Mouse (Mus musculus): ENCODE results near the gene Ralgps2. TPM values are rescaled to one million over a fixed set of nuclear protein-coding genes. Genes with fewer than 3 reads are reported as not detected.

The Ralgps2 gene
- total and polyA plus RNA-seq, 2 experiments from 2014 or later = 68.8 to 70.4 TPM

GRCm38 (mm10) chr1:156917460-156917859 is 22.0 kb downstream of the Ralgps2 start:
- TF ChIP-seq CTCF (IDR thresholded peaks at IDR 0.05) = peak; percentile 87
- ATAC-seq (ENCODE audit: low FRiP score) = 0 out of 2 replicates have a peak, but pooled peaks have one; percentile 38

GRCm38 (mm10) chr1:156916361-156916760 is 23.1 kb downstream of the Ralgps2 start:
- ATAC-seq (ENCODE audit: low FRiP score) = no peak
- Histone ChIP-seq H3K36me3 (ENCODE audit: insufficient read depth, low read length) (no peaks in the 10 kb centered on the region), H3K4me2 (ENCODE audit: low read depth, low read length, poor library complexity, severe bottlenecking) (no peak overlapping the region), H3K4me1 (ENCODE audit: insufficient read depth, low read length) (0 out of 2 replicates have a peak, but pooled peaks cover 4% of the 10 kb centered on the region), H3K4me3 (ENCODE audit: low read depth, low read length) (no peak overlapping the region), H3K9me3 (ENCODE audit: low read length) (no peaks in the 10 kb centered on the region), H3K27ac (ENCODE audit: low read depth, low read length) (no peak overlapping the region), H3K27me3 (ENCODE audit: insufficient read depth, low read length) (no peaks in the 10 kb centered on the region), H3K9ac (replicated peaks; ENCODE audit: low read length, poor library complexity, severe bottlenecking) (no peak overlapping the region)
- DNase-seq (ENCODE audit: low spot score) = no peak
- TF ChIP-seq CTCF (IDR thresholded peaks at IDR 0.05) = no peak
- WGBS = 85% methylated on average over 3 of the region's 3 CpGs

More at GRCm38 (mm10) chr1:156917460-156917859, 22.0 kb downstream of the Ralgps2 start:
- DNase-seq (ENCODE audit: low spot score) = peak; percentile 92
- no peaks in the 10 kb centered on the region for H3K9me3 ChIP-seq (ENCODE audit: low read length)
- 5% methylated on average over 3 of the region's 3 CpGs for WGBS
- H3K9ac ChIP-seq (replicated peaks; ENCODE audit: low read length, poor library complexity, severe bottlenecking) = no peak overlapping the region
- H3K4me3 ChIP-seq (ENCODE audit: low read depth, low read length) = no peak overlapping the region
- H3K4me1 ChIP-seq (ENCODE audit: insufficient read depth, low read length) = 0 out of 2 replicates have a peak, but pooled peaks cover 4% of the 10 kb centered on the region
- no peak overlapping the region for H3K27ac ChIP-seq (ENCODE audit: low read depth, low read length)
- no peaks in the 10 kb centered on the region for H3K36me3 ChIP-seq (ENCODE audit: insufficient read depth, low read length)
- H3K27me3 ChIP-seq (ENCODE audit: insufficient read depth, low read length) = no peaks in the 10 kb centered on the region
- no peak overlapping the region for H3K4me2 ChIP-seq (ENCODE audit: low read depth, low read length, poor library complexity, severe bottlenecking)

DNA sequence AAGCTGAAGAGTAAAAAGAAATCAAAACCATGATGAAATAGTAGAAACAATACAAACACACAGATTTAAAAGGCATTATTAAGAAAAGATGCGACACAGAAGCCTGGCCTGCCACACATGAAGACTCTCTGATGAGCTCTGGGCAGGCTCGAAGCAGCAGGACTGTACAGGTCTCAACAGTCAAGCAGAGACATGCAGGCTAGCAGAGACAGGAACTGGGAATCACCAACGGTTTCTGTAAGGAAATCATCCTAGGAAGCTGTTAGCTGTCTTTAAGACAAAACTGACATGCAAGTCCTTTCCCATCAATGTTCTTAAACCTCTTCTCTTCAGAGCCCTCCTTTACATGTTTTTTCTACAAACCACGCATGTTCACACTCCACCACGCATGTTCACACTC is 24.5 kb downstream of the Ralgps2 start:
- no peak overlapping the region for H3K4me3 ChIP-seq (ENCODE audit: low read depth, low read length)
- no peaks in the 10 kb centered on the region for H3K4me1 ChIP-seq (ENCODE audit: insufficient read depth, low read length)
- no peak overlapping the region for H3K9ac ChIP-seq (replicated peaks; ENCODE audit: low read length, poor library complexity, severe bottlenecking)
- no peaks in the 10 kb centered on the region for H3K27me3 ChIP-seq (ENCODE audit: insufficient read depth, low read length)
- 69% methylated on average over 5 of the region's 5 CpGs for WGBS
- no peak overlapping the region for H3K4me2 ChIP-seq (ENCODE audit: low read depth, low read length, poor library complexity, severe bottlenecking)
- no peak for ATAC-seq (ENCODE audit: low FRiP score)
- H3K36me3 ChIP-seq (ENCODE audit: insufficient read depth, low read length) = no peaks in the 10 kb centered on the region
- no peak overlapping the region for H3K27ac ChIP-seq (ENCODE audit: low read depth, low read length)
- DNase-seq (ENCODE audit: low spot score) = no peak
- no peak for TF ChIP-seq CTCF (IDR thresholded peaks at IDR 0.05)
- no peaks in the 10 kb centered on the region for H3K9me3 ChIP-seq (ENCODE audit: low read length)

- ATAC-seq (ENCODE audit: low FRiP score) (no peak), DNase-seq (ENCODE audit: low spot score) (no peak)
- WGBS = 93% methylated on average over 6 of the region's 6 CpGs
- no peaks in the 10 kb centered on the region for H3K36me3 ChIP-seq (ENCODE audit: insufficient read depth, low read length)
- H3K27ac ChIP-seq (ENCODE audit: low read depth, low read length) = no peak overlapping the region
- no peak overlapping the region for H3K4me2 ChIP-seq (ENCODE audit: low read depth, low read length, poor library complexity, severe bottlenecking)
- H3K9ac ChIP-seq (replicated peaks; ENCODE audit: low read length, poor library complexity, severe bottlenecking) = no peak overlapping the region
- no peaks in the 10 kb centered on the region for H3K27me3 ChIP-seq (ENCODE audit: insufficient read depth, low read length)
- H3K4me3 ChIP-seq (ENCODE audit: low read depth, low read length) = no peak overlapping the region
- H3K9me3 ChIP-seq (ENCODE audit: low read length) = no peaks in the 10 kb centered on the region
- no peak for TF ChIP-seq CTCF (IDR thresholded peaks at IDR 0.05)
- H3K4me1 ChIP-seq (ENCODE audit: insufficient read depth, low read length) = no peaks in the 10 kb centered on the region
These were observed 26.2 kb downstream of the Ralgps2 start for GRCm38 (mm10) chr1:156913190-156913589.

DNA sequence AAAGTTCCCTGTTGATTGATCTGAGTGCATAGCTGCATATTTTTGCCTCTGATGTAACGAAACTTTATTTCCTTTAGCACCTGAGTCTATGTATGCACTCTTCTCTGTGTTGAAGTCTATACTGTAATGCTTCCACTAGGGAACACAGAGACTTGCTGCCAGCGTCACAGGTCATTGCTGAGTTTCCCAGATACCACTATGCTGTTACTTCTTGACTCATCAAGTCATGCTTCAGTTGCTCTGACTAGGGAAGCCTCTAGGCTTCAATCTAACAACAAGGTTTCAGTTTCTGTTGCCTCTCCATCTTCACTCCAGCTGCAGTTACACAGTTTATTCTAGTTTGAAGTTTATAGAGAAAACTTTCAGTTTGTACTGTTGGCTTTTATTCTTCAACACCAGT is 28.5 kb downstream of the Ralgps2 start:
- no peak for ATAC-seq (ENCODE audit: low FRiP score)
- 61% methylated on average over 2 of the region's 2 CpGs for WGBS
- H3K27me3 ChIP-seq (ENCODE audit: insufficient read depth, low read length) = no peaks in the 10 kb centered on the region

DNA sequence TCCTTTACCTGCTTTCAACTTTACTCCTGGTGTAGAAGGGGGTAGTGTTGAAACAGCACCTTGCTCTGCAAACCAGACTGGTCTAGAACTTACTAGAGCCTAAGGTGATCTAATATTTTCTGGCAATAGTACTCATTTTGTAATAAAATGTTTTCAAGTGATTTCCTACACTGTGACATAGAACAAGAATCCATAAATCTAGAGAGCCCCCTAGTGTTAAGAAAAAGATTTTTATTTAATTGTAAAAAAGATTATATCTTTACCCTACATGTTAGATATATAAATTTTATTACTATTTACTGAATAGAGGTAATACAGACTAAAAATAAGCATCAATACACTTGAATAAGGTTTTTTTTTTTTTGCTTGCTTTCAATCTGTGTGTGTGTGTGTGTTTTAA is 29.6 kb downstream of the Ralgps2 start:
- no peaks in the 10 kb centered on the region for H3K9me3 ChIP-seq (ENCODE audit: low read length)
- TF ChIP-seq CTCF (IDR thresholded peaks at IDR 0.05) = peak; percentile 55

More for the DNA sequence above, 28.5 kb downstream of the Ralgps2 start:
- Histone ChIP-seq H3K4me3 (ENCODE audit: low read depth, low read length) (no peak overlapping the region), H3K9me3 (ENCODE audit: low read length) (no peaks in the 10 kb centered on the region), H3K9ac (replicated peaks; ENCODE audit: low read length, poor library complexity, severe bottlenecking) (no peak overlapping the region), H3K4me1 (ENCODE audit: insufficient read depth, low read length) (no peaks in the 10 kb centered on the region), H3K4me2 (ENCODE audit: low read depth, low read length, poor library complexity, severe bottlenecking) (no peak overlapping the region), H3K27ac (ENCODE audit: low read depth, low read length) (no peak overlapping the region), H3K36me3 (ENCODE audit: insufficient read depth, low read length) (0 out of 2 replicates have a peak, but pooled peaks cover 2% of the 10 kb centered on the region)
- TF ChIP-seq CTCF (IDR thresholded peaks at IDR 0.05) = no peak
- no peak for DNase-seq (ENCODE audit: low spot score)

More for the DNA sequence above, 29.6 kb downstream of the Ralgps2 start:
- ATAC-seq (ENCODE audit: low FRiP score) (no peak), DNase-seq (ENCODE audit: low spot score) (no peak)
- no peak overlapping the region for H3K27ac ChIP-seq (ENCODE audit: low read depth, low read length)
- H3K27me3 ChIP-seq (ENCODE audit: insufficient read depth, low read length) = no peaks in the 10 kb centered on the region
- H3K9ac ChIP-seq (replicated peaks; ENCODE audit: low read length, poor library complexity, severe bottlenecking) = no peak overlapping the region
- 0 out of 2 replicates have a peak, but pooled peaks cover 2% of the 10 kb centered on the region for H3K36me3 ChIP-seq (ENCODE audit: insufficient read depth, low read length)
- H3K4me2 ChIP-seq (ENCODE audit: low read depth, low read length, poor library complexity, severe bottlenecking) = no peak overlapping the region
- H3K4me1 ChIP-seq (ENCODE audit: insufficient read depth, low read length) = no peaks in the 10 kb centered on the region
- H3K4me3 ChIP-seq (ENCODE audit: low read depth, low read length) = no peak overlapping the region

All from midbrain, postnatal 0 days (tissue).